In the genomic region with DNA sequence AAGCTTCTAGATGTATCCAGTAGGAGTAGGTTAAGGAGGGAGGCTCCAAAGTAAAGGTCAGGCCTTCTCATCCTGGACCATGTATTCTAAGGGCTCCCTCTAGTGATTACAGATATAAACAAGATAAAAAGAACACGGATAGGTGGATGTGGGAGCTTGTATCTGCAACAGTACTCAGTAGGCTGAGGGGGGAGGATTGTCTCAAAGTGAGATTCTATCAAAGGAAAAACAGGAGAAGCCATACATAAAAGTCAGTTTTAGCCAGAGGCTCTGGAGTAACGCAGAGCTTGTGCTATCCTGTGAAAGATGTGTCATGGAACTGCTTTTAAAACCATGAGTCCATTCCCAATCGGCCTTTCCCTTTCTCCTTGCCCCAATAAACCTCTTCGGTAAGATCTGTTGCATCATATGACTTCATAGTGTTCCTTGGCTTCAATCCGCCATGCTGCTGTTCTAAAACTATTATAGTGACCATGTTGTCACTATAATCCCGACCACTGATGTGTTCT, we compare ENCODE assay signal across 8 mouse cellular contexts. TPM values are rescaled to one million over a fixed set of nuclear protein-coding genes. Genes with fewer than 3 reads are reported as not detected.
DNase-seq lines count a peak whose midpoint lies in the region; ATAC-seq and TF ChIP-seq lines count a peak whose summit lies in the region.

No protein-coding gene starts in this region.

- H3K9me3 ChIP-seq in forebrain, embryonic 12.5 days, result no peaks in the 10 kb centered on the region
- H3K9me3 ChIP-seq in intestine, embryonic 15.5 days, result no peaks in the 10 kb centered on the region
- no peaks in the 10 kb centered on the region for H3K9me3 ChIP-seq in liver, embryonic 12.5 days (replicated peaks)

- peak overlapping the region; percentile 53 for H3K4me2 ChIP-seq in forebrain, embryonic 12.5 days
- peak overlapping the region; percentile 58 for H3K4me2 ChIP-seq in intestine, embryonic 15.5 days (replicated peaks)
- peak overlapping the region; percentile 78 for H3K4me2 ChIP-seq in liver, embryonic 12.5 days

- WGBS in forebrain, embryonic 12.5 days, result 41% methylated on average over 6 of the region's 6 CpGs
- 38% methylated on average over 6 of the region's 6 CpGs for WGBS in intestine, embryonic 15.5 days
- 32% methylated on average over 6 of the region's 6 CpGs for WGBS in liver, embryonic 12.5 days (ENCODE audit: insufficient replicate concordance)

- H3K4me3 ChIP-seq in bone marrow macrophage, adult 2 months (ENCODE audit: insufficient read depth, low read length), result peak overlapping the region; percentile 65; the same call in 1 of the 2 replicates
- peak overlapping the region; percentile 67 for H3K4me3 ChIP-seq in forebrain, embryonic 12.5 days (replicated peaks)
- H3K4me3 ChIP-seq in intestine, embryonic 15.5 days (replicated peaks), result peak overlapping the region; percentile 58
- peak overlapping the region; percentile 75 for H3K4me3 ChIP-seq in liver, embryonic 12.5 days

- TF ChIP-seq POLR2A in bone marrow macrophage, adult 2 months (IDR thresholded peaks at IDR 0.05; ENCODE audit: borderline replicate concordance, low read depth, low read length), result no peak

- peak; percentile 33 for DNase-seq in kidney, adult 11 months
- no peak for DNase-seq in kidney, postnatal 10 days
- peak; percentile 18 to 19 for DNase-seq in natural killer cell, adult 2 months (ENCODE audit: low spot score in 2 of 2)
- DNase-seq in urinary bladder, postnatal 10 days (ENCODE audit: low spot score), result no peak

- 0 out of 2 replicates have a peak overlapping the region, but pooled peaks have one; percentile 75 for H3K27ac ChIP-seq in bone marrow macrophage, adult 2 months (ENCODE audit: insufficient read depth, low read depth, low read length)
- H3K27ac ChIP-seq in forebrain, embryonic 12.5 days, result peak overlapping the region; percentile 92
- H3K27ac ChIP-seq in intestine, embryonic 15.5 days, result peak overlapping the region; percentile 85
- H3K27ac ChIP-seq in liver, embryonic 12.5 days, result 0 out of 2 replicates have a peak overlapping the region, but pooled peaks have one; percentile 82

- no peaks in the 10 kb centered on the region for H3K27me3 ChIP-seq in forebrain, embryonic 12.5 days
- no peaks in the 10 kb centered on the region for H3K27me3 ChIP-seq in intestine, embryonic 15.5 days (replicated peaks)
- H3K27me3 ChIP-seq in liver, embryonic 12.5 days (replicated peaks), result no peaks in the 10 kb centered on the region

- H3K9ac ChIP-seq in forebrain, embryonic 12.5 days, result peak overlapping the region; percentile 68; the same call in 1 of the 2 replicates
- peak overlapping the region; percentile 45; the same call in 1 of the 2 replicates for H3K9ac ChIP-seq in intestine, embryonic 15.5 days
- H3K9ac ChIP-seq in liver, embryonic 12.5 days, result peak overlapping the region; percentile 66

- TF ChIP-seq CTCF in bone marrow macrophage, adult 2 months (IDR thresholded peaks at IDR 0.05; ENCODE audit: low read depth, low read length), result no peak

- no peak; the same call in 1 of the 2 replicates for ATAC-seq in forebrain, embryonic 12.5 days (ENCODE audit: low FRiP score)
- ATAC-seq in intestine, embryonic 15.5 days, result peak; percentile 16; the same call in 1 of the 2 replicates
- ATAC-seq in liver, embryonic 12.5 days, result no peak

- H3K4me1 ChIP-seq in bone marrow macrophage, adult 2 months (ENCODE audit: control insufficient read depth, insufficient read depth, low read length), result peaks cover 4% of the 10 kb centered on the region; the same call in 1 of the 2 replicates
- H3K4me1 ChIP-seq in forebrain, embryonic 12.5 days, result peaks cover 11% of the 10 kb centered on the region
- H3K4me1 ChIP-seq in intestine, embryonic 15.5 days (replicated peaks), result 0 out of 2 replicates have a peak, but pooled peaks cover 5% of the 10 kb centered on the region
- peaks cover 23% of the 10 kb centered on the region for H3K4me1 ChIP-seq in liver, embryonic 12.5 days

- H3K36me3 ChIP-seq in forebrain, embryonic 12.5 days (replicated peaks), result peaks cover 9% of the 10 kb centered on the region
- H3K36me3 ChIP-seq in intestine, embryonic 15.5 days, result no peaks in the 10 kb centered on the region
- H3K36me3 ChIP-seq in liver, embryonic 12.5 days, result peaks cover 13% of the 10 kb centered on the region

RNA-seq across cellular contexts. Expression of gene Coa7, which starts 0.8 kb away (rescaled TPM):
- polyA plus RNA-seq in bone marrow macrophage, adult 2 months (2012; ENCODE audit: insufficient read depth, insufficient read length, missing spikeins), result 7.9 and 10.3 TPM in 2 replicates
- polyA plus RNA-seq in forebrain, embryonic 12.5 days (2016; fragmentation: Nextera tagmentation; extraction: Ambion mirVana), result 49.0 and 49.3 TPM in 2 replicates
- 65.2 and 65.3 TPM in 2 replicates for polyA plus RNA-seq in intestine, embryonic 15.5 days (2015; fragmentation: Nextera tagmentation; extraction: Ambion mirVana)
- polyA plus RNA-seq in liver, embryonic 12.5 days (2016; fragmentation: Nextera tagmentation; extraction: Ambion mirVana), result 33.7 and 34.3 TPM in 2 replicates

RNA-seq across cellular contexts. Expression of gene Zyg11b, which starts 26.2 kb away (rescaled TPM):
- polyA plus RNA-seq in bone marrow macrophage, adult 2 months (2012; ENCODE audit: insufficient read depth, insufficient read length, missing spikeins), result 16.9 and 17.2 TPM in 2 replicates
- polyA plus RNA-seq in forebrain, embryonic 12.5 days (2016; fragmentation: Nextera tagmentation; extraction: Ambion mirVana), result 26.2 and 31.1 TPM in 2 replicates
- polyA plus RNA-seq in intestine, embryonic 15.5 days (2015; fragmentation: Nextera tagmentation; extraction: Ambion mirVana), result 8.3 and 8.6 TPM in 2 replicates
- polyA plus RNA-seq in liver, embryonic 12.5 days (2016; fragmentation: Nextera tagmentation; extraction: Ambion mirVana), result 4.0 and 4.5 TPM in 2 replicates

RNA-seq across cellular contexts. Expression of gene Shisal2a, which starts 56.0 kb away (rescaled TPM):
- polyA plus RNA-seq in bone marrow macrophage, adult 2 months (2012; ENCODE audit: insufficient read depth, insufficient read length, missing spikeins), result not detected in 2 replicates
- 2.2 and 2.3 TPM in 2 replicates for polyA plus RNA-seq in forebrain, embryonic 12.5 days (2016; fragmentation: Nextera tagmentation; extraction: Ambion mirVana)
- polyA plus RNA-seq in intestine, embryonic 15.5 days (2015; fragmentation: Nextera tagmentation; extraction: Ambion mirVana), result 1.3 and 1.6 TPM in 2 replicates
- polyA plus RNA-seq in liver, embryonic 12.5 days (2016; fragmentation: Nextera tagmentation; extraction: Ambion mirVana), result 0.32 TPM in 1 of 2 replicates, not detected in the other

Comparison
In these comparisons a context has a peak if more than half of its experiments do, and no peak if none do; other contexts are left out.
1. DNase-seq: peak in kidney, adult 11 months (single experiment) and natural killer cell, adult 2 months (2 of 2); none in kidney, postnatal 10 days (single experiment) and urinary bladder, postnatal 10 days (single experiment).
2. Peak in every context shown above with its lines, with median percentiles within 50 percentile points of each other: H3K27ac ChIP-seq, H3K4me3 ChIP-seq, H3K4me2 ChIP-seq and H3K9ac ChIP-seq.